Mouse (Mus musculus) right cerebral cortex, postnatal 25 days (tissue): Measurements from ENCODE around the gene Ddx50.
"Not testable (repeated sequence)": the region's sequence is repeated elsewhere in the genome, so short reads cannot be mapped to it uniquely, and the experiment has no call there.

Source experiments
- DNase-seq: peaks from one replicate; pipeline ENCODE4 v3.0.0; 2022

Gene Ddx50

GRCm38 (mm10) chr10:62601053-62601791, 49.8 kb downstream of the Ddx50 start:
- DNase-seq, result no peak

DNA sequence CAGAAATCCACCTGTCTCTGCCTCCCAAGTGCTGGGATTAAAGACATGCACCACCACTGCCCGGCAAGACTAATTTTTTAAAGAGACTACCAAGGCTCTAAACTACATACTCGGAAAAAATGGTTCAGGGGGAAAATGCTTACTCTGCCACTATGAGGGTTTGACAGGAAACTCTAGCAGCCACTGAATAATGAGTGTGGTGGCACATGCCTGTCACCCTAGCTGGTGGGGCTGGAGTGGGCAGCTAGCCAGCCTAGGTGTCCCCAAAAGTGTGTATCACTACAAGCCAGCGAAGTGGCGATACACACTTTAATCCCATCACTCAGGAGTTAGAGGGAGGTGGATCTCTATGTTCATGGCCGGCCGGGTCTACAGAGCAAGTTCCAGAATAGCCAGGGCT, 51.0 kb downstream of the Ddx50 start:
- no peak for DNase-seq

DNA sequence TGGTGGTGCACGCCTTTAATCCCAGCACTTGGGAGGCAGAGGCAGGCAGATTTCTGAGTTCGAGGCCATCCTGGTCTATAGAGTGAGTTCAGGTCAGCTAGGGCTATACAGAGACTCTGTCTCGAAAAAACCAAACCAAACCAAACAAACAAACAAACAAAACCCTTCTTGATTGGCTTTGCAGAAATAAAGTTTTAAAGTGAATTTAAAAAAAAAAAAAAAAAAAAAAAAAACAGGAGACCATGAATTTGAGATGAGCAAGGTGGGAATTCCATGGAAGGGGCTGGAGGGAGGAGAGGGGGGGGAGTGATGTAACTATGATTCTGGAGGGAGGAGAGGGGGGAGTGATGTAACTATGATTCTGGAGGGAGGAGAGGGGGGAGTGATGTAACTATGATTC, 51.7 kb downstream of the Ddx50 start:
- not testable (repeated sequence) for DNase-seq

- no peak for DNase-seq
Observed at GRCm38 (mm10) chr10:62592496-62592895, 58.5 kb downstream of the Ddx50 start.

DNA sequence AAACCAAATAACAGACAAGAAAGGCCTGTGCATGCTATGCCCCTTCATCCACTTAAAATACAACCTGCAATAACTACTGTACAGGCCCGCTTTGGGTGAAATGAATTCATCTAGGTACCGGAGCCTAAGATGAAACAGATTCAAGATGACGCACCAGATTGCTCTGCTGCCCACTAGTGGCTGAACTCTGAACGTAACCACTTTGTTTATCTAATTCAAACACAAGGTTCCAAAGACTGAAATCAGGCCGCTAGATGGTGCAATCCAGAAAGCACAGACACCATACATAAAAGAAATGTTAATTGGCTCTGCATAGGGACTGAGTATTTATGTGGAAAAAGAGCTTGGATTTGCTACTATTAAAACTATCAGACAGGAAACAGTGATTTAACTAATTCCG, 60.8 kb downstream of the Ddx50 start:
- peak; percentile 80 for DNase-seq

DNA sequence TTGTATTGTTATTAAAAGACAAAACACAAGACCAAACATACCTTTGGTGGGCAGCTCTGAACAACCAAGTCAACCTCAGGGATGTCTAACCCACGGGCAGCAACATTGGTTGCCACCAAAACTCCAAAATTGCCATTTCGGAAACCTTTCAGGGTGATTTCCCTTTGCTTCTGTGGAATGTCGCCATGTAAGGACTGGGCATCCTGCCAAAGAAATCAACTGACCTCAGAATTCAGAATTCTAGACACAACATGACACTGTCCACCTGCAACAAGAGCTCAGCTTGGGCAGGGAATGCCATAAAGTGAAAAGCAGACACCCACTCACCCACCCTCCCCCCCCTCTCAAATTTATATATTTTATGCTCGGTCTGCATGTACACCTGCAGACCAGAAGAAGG, 62.4 kb downstream of the Ddx50 start:
- no peak for DNase-seq

DNA sequence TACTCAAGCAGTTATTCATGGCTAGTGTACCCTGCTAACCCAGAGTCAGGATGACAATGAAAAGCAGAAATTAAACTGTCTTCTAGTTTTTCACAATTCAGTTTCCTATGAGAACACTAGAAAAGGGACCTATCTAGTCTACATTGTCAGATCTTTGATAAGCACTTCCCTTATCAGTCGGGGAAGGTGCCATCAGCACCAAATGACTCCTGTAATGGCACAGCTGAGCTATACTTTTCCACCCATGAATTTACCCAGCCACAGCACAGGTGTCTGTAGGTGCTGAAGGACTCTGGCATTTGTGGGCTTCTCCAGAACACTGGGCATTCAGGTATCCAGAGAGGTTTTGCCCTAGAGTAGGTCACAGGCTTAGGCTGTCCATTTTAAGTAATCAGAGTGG, 67.8 kb downstream of the Ddx50 start:
- no peak for DNase-seq

- DNase-seq, result no peak
Observed at GRCm38 (mm10) chr10:62582701-62583100, 68.3 kb downstream of the Ddx50 start.

DNA sequence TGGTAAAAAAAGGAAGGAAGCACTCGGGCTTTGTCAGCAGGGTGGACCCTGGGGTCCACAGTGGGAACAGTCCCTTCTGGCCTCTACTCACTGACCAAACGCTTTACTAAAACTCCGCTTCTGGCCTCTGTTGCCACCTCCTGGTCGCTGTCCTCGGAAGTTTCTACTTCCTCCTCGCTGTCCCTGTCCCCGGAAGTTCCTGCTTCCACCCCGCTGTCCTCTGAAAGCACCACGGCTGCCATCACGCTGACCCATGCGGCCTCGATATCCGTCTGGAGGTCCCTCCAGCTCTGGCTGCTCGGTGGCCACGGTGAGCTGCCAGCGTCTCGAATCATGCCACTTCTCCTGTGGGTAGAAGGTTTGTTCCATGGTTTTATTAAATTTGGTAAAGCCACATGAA, 68.8 kb downstream of the Ddx50 start:
- no peak for DNase-seq

DNA sequence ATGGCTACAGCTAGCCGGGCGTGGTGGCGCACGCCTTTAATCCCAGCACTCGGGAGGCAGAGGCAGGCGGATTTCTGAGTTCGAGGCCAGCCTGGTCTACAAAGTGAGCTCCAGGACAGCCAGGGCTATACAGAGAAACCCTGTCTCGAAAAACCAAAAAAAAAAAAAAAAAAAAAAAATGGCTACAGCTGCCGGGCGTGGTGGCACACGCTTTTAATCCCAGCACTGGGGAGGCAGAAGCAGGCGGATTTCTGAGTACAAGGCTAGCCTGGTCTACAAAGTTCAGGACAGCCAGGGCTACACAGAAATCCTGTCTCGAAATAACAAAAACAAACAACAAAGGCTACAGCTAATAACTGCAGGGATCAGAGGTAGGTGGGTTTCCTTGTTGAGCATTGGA, 71.9 kb downstream of the Ddx50 start:
- DNase-seq, result not testable (repeated sequence)

DNA sequence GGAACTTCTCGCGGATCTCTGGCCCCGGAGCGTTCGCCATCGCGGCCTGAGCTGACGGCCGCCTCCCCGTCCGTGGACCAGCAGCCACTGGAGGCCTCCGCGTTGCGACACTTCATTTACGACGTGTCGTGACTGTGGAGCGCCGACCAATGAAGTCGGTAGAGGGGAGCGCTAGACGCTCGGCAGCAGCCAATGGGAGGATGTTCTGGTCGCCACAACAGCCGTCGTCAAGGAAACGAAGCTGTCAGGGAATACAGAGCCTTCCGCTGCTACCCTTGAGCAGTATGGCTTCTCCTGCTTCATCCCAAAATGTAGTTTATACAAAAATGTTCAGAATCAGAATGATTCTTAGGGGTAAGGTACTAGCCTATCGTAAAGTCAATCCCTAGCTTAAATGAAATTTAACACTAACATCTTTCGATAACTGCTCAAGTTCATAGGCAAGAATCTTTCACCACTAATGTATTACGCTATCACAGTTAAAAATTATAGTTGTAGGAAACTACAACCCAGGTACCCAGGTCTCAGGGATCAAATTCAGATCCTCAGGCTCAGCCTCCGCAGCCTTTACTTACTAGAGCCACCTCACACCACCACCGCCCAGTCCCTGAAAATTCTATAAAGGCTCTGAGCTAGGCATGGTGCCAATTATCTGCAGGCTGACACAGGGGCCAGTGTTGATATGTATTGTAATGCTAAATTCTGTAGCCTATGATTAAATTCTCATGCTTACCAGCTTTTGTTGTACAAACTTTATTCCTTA, 72.5 kb downstream of the Ddx50 start, which contains the start of gene Kif1bp:
TSS of gene Kif1bp (minus strand) at position 120 of the 763 bp plus-strand sequence.
- peak; percentile 96 for DNase-seq

DNA sequence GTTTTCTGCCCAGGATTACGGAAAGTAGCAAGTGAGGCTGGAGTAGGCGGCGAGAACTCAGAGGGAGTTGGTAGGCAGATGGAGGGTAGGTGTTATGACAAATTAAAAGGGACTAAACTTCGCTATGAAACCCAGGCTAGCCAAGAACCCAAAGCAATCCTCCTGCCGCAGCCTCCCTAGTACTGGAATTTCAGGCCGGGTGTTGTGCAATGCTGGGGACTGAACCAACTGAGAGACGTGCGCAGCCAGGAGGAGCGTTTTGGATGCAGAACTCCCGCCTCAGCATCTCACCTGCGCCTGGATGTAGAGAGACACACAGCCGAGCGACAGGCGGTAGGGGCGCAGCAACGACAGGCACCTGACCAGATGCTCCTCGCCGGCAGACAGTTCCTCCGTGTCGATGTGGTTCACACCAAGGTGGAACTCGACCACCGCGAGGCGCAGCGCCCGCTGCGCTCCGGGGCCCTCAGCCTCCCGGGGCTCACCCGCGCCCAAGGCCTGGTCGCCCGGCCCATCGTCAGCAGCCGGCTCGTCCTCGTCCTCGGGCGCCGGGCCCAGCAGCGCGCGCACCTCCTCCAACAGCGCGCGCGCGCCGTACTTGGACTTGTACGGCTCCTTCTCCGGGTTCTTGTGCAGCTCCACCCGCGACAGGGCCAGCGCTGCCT, 73.2 kb downstream of the Ddx50 start:
- DNase-seq, result no peak

DNA sequence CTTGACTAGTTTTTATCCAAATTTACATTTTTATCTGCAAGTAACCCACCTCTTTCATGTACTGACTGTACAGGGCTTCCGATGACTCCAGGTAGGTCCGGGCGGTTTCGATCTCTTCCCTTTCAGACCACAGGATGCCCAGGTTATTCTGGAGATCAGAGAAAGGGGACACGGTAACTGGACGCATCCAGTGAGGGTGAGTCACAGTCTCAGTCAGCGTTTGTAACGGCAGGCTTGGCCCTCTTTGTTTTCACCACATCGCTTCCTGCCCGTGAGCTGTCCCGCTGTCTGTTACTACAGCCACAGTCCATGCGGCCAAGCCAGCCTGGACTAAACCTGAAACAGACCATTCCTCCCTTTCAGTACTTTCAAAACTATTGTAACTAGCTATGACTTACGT, 76.0 kb downstream of the Ddx50 start:
- no peak for DNase-seq

GRCm38 (mm10) chr10:62570126-62570871, 80.7 kb downstream of the Ddx50 start:
- no peak for DNase-seq

DNA sequence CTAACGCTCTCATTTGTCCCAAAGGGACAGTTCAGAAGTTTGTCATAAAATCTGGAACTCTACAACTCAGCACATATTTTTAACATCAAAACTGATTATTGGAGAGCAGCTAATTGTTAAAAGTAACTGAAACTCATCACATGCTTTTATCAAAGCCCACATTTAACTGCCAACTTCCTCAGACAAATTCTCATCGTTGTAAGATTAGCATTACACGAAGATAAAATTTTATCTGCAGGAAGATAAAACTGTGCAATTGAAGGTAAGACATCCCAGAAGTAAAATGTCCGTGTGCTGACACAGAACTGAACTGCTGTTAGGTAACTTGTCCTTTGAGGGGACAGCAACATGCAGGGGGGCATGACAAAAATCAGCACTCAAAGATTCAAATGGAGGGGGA, 82.2 kb downstream of the Ddx50 start:
- DNase-seq, result no peak
